Mouse (Mus musculus) E14TG2a.4 (cell line): ENCODE measurements around the gene Specc1l.
A peak's percentile ranks its signal among the peaks of the same experiment; 100 is the strongest.

Experiments
- H3K27me3 ChIP-seq: 2 replicates; pipeline ENCODE4 v1.6.1; 2014; ENCODE audit warnings: low read length, control low read depth; ENCODE audit not compliant: insufficient read depth
- H3K36me3 ChIP-seq: 2 replicates; pipeline ENCODE4 v1.6.1; 2014; ENCODE audit warnings: low read length, control low read depth; ENCODE audit not compliant: insufficient read depth
- H3K4me1 ChIP-seq: replicated peaks from 2 replicates; pipeline ENCODE4 v1.6.1; 2014; ENCODE audit warnings: low read depth, low read length, control low read depth
- H3K4me3 ChIP-seq: replicated peaks from 2 replicates; pipeline ENCODE4 v1.5.1; 2014; ENCODE audit warnings: mild to moderate bottlenecking, low read length
- H3K9me3 ChIP-seq: 2 replicates; pipeline ENCODE4 v1.6.1; 2014; ENCODE audit warnings: low read length, control low read depth
- CTCF ChIP-seq: conservative IDR thresholded peaks from 2 replicates; pipeline ENCODE4 v1.5.1; 2014; ENCODE audit warnings: low read length
- NANOG ChIP-seq: IDR thresholded peaks from 2 replicates; pipeline ENCODE4 v1.6.1; 2014; ENCODE audit warnings: borderline replicate concordance, low read length, mixed read lengths
- POU5F1 ChIP-seq: IDR thresholded peaks from 2 replicates; pipeline ENCODE4 v1.6.1; 2014; ENCODE audit warnings: low read length, borderline replicate concordance

The Specc1l gene

DNA sequence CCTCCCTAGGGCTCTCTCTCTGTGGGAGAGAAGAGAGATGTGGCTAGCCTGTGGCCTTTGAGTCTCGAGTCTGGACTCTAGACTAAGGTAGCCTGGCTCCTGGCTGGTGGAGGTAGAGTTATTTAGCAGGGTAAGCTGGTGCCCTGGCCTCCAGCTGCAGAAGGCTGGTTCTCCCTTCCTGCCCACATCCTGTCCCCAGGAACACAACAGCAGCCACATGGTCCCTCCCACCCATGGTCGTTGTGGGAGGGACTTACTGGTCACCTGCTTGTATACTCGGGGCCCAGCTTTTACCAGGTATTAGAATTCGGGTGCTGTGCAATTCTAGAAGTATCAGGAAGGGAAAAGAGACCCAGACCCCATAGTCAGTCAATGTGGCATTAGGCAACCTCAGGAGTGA, 108.4 kb downstream of the Specc1l start:
- peaks cover 95% of the 10 kb centered on the region for H3K27me3 ChIP-seq
- peaks cover 5% of the 10 kb centered on the region; the same call in 1 of the 2 replicates for H3K9me3 ChIP-seq
- peaks cover 22% of the 10 kb centered on the region for H3K4me1 ChIP-seq
- TF ChIP-seq POU5F1: no peak
- no peak overlapping the region for H3K4me3 ChIP-seq
- H3K36me3 ChIP-seq: no peaks in the 10 kb centered on the region

- Histone ChIP-seq H3K4me1 (peaks cover 22% of the 10 kb centered on the region), H3K4me3 (no peak overlapping the region), H3K27me3 (peaks cover 95% of the 10 kb centered on the region), H3K9me3 (peaks cover 5% of the 10 kb centered on the region; the same call in 1 of the 2 replicates), H3K36me3 (no peaks in the 10 kb centered on the region)
- no peak for TF ChIP-seq NANOG
- TF ChIP-seq POU5F1: no peak
Measured at GRCm38 (mm10) chr10:75322966-75323365, 111.1 kb downstream of the Specc1l start.

GRCm38 (mm10) chr10:75323986-75324385, 112.1 kb downstream of the Specc1l start:
- TF ChIP-seq CTCF (no peak), NANOG (no peak), POU5F1 (no peak)
- H3K4me1 ChIP-seq: peaks cover 20% of the 10 kb centered on the region
- H3K9me3 ChIP-seq: no peaks in the 10 kb centered on the region

GRCm38 (mm10) chr10:75324391-75324790, 112.5 kb downstream of the Specc1l start:
- H3K4me1 ChIP-seq: peaks cover 20% of the 10 kb centered on the region
- no peak for TF ChIP-seq CTCF
- TF ChIP-seq NANOG: no peak
- TF ChIP-seq POU5F1: no peak

More at GRCm38 (mm10) chr10:75323986-75324385, 112.1 kb downstream of the Specc1l start:
- Histone ChIP-seq H3K36me3 (no peaks in the 10 kb centered on the region), H3K27me3 (peaks cover 91% of the 10 kb centered on the region), H3K4me3 (no peak overlapping the region)

GRCm38 (mm10) chr10:75325821-75326220, 113.9 kb downstream of the Specc1l start:
- Histone ChIP-seq H3K9me3 (no peaks in the 10 kb centered on the region), H3K4me3 (peak overlapping the region; percentile 58), H3K27me3 (peaks cover 84% of the 10 kb centered on the region), H3K36me3 (no peaks in the 10 kb centered on the region), H3K4me1 (peaks cover 20% of the 10 kb centered on the region)
- TF ChIP-seq NANOG (no peak), CTCF (no peak), POU5F1 (no peak)

More at GRCm38 (mm10) chr10:75324391-75324790, 112.5 kb downstream of the Specc1l start:
- no peaks in the 10 kb centered on the region for H3K36me3 ChIP-seq
- H3K9me3 ChIP-seq: no peaks in the 10 kb centered on the region
- peaks cover 90% of the 10 kb centered on the region for H3K27me3 ChIP-seq
- 0 out of 2 replicates have a peak overlapping the region, but pooled peaks have one; percentile 13 for H3K4me3 ChIP-seq

DNA sequence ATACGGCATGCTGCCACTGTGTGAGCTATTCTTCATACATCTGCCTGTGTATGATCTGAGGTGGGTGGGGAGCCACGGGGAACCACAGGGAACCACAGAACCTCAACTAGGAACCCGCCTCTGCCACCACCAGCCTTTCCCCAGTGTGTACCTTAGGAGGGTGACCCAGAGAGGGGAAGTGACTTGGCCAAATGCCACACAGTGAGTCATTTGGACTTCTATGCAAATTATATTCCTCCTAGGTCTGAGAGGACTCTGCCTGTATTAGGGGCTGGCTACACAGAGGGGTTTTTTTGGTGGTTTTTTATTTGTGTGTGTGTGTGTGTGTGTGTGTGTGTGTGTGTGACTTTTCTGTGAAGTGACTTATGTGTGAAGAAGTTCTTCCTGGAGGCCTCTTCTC, 114.7 kb downstream of the Specc1l start:
- peak overlapping the region; percentile 58 for H3K4me3 ChIP-seq
- peaks cover 20% of the 10 kb centered on the region for H3K4me1 ChIP-seq
- H3K27me3 ChIP-seq: peaks cover 79% of the 10 kb centered on the region
- no peak for TF ChIP-seq NANOG
- H3K36me3 ChIP-seq: no peaks in the 10 kb centered on the region
- no peaks in the 10 kb centered on the region for H3K9me3 ChIP-seq

GRCm38 (mm10) chr10:75327081-75327480, 115.2 kb downstream of the Specc1l start:
- no peaks in the 10 kb centered on the region for H3K9me3 ChIP-seq

GRCm38 (mm10) chr10:75328201-75328704, 116.4 kb downstream of the Specc1l start:
- Histone ChIP-seq H3K4me1 (peaks cover 24% of the 10 kb centered on the region), H3K9me3 (no peaks in the 10 kb centered on the region), H3K4me3 (no peak overlapping the region), H3K36me3 (no peaks in the 10 kb centered on the region), H3K27me3 (peaks cover 79% of the 10 kb centered on the region)
- TF ChIP-seq POU5F1 (no peak), NANOG (no peak), CTCF (no peak)

More at GRCm38 (mm10) chr10:75327081-75327480, 115.2 kb downstream of the Specc1l start:
- Histone ChIP-seq H3K4me1 (peaks cover 20% of the 10 kb centered on the region), H3K27me3 (peaks cover 79% of the 10 kb centered on the region), H3K36me3 (no peaks in the 10 kb centered on the region), H3K4me3 (no peak overlapping the region)
- TF ChIP-seq POU5F1: no peak
- no peak for TF ChIP-seq CTCF
- no peak for TF ChIP-seq NANOG

- TF ChIP-seq NANOG (no peak), POU5F1 (no peak), CTCF (no peak)
- Histone ChIP-seq H3K27me3 (peaks cover 68% of the 10 kb centered on the region), H3K4me3 (no peak overlapping the region), H3K9me3 (no peaks in the 10 kb centered on the region), H3K4me1 (peaks cover 15% of the 10 kb centered on the region), H3K36me3 (no peaks in the 10 kb centered on the region)
Measured at GRCm38 (mm10) chr10:75332268-75332667, 120.4 kb downstream of the Specc1l start.
